Mouse (Mus musculus) CH12.LX (cell line): Measurements from ENCODE around the gene Steap2. TPM values are rescaled to one million over a fixed set of nuclear protein-coding genes. Genes with fewer than 3 reads are reported as not detected.
A peak's percentile ranks its signal among the peaks of the same experiment; 100 is the strongest.

ENCODE experiments used
- DNase-seq: peaks from one replicate; pipeline ENCODE4 v3.0.0-alpha.2; 2013; ENCODE audit errors: extremely low read depth
- H3K27ac ChIP-seq: 2 replicates; pipeline ENCODE4 v1.5.1; 2012; ENCODE audit warnings: low read depth, mild to moderate bottlenecking, control low read depth, moderate library complexity; ENCODE audit not compliant: insufficient read depth
- H3K27me3 ChIP-seq: replicated peaks from 2 replicates; pipeline ENCODE3; 2012; ENCODE audit warnings: inconsistent platforms
- H3K36me3 ChIP-seq, 2 experiments: replicated peaks in 1 of 2; 2 replicates each; pipeline versions ENCODE3 to v1.6.1; 2012; ENCODE audit warnings: inconsistent platforms in 1 of 2, low read length in 1 of 2, mild to moderate bottlenecking in 1 of 2, mixed read lengths in 1 of 2, moderate library complexity in 1 of 2; ENCODE audit not compliant: control insufficient read depth in 1 of 2, insufficient read depth in 1 of 2
- H3K4me1 ChIP-seq, 2 experiments: 2 replicates each; pipeline ENCODE4 v1.6.1; 2012; ENCODE audit warnings: inconsistent platforms in 1 of 2, moderate library complexity in 1 of 2; ENCODE audit not compliant: insufficient read depth in 2 of 2, control insufficient read depth in 1 of 2
- H3K4me2 ChIP-seq: 2 replicates; pipeline ENCODE4 v1.6.1; 2012; ENCODE audit warnings: low read depth, mild to moderate bottlenecking, control low read depth; ENCODE audit not compliant: poor library complexity, insufficient read depth, severe bottlenecking
- H3K4me3 ChIP-seq, 3 experiments: fragments of 150-350 bp in 1 of 3; sonication (generic) in 1 of 3; replicated peaks in 1 of 3; 2 replicates each; pipeline versions ENCODE3 to v1.5.1; 2011 to 2012; ENCODE audit warnings: low read depth in 2 of 3, low read length in 2 of 3, mild to moderate bottlenecking in 2 of 3, moderate library complexity in 2 of 3, control low read depth in 1 of 3, improper control_type of control experiment in 1 of 3, inconsistent platforms in 1 of 3, mixed read lengths in 1 of 3; ENCODE audit not compliant: poor library complexity in 1 of 3
- H3K79me2 ChIP-seq: replicated peaks from 2 replicates; pipeline ENCODE4 v1.6.1; 2012; ENCODE audit warnings: mild to moderate bottlenecking, moderate library complexity; ENCODE audit not compliant: control insufficient read depth, poor library complexity, insufficient read depth, severe bottlenecking; ENCODE audit errors: extremely low read depth
- H3K9ac ChIP-seq: 2 replicates; pipeline ENCODE4 v1.6.1; 2012; ENCODE audit warnings: low read depth, mild to moderate bottlenecking, control low read depth, moderate library complexity; ENCODE audit not compliant: insufficient read depth
- H3K9me3 ChIP-seq: replicated peaks from 2 replicates; pipeline ENCODE3; 2012; ENCODE audit warnings: low read length, inconsistent platforms, mixed read lengths
- CHD2 ChIP-seq: IDR thresholded peaks from 2 replicates; pipeline ENCODE4 v1.6.1; 2011; ENCODE audit warnings: low read length, improper control_type of control experiment
- CTCF ChIP-seq, 2 experiments: IDR thresholded peaks in 1 of 2; conservative IDR thresholded peaks in 1 of 2; 2 replicates each; pipeline ENCODE4 v1.5.1; 2011 to 2012; ENCODE audit warnings: low read depth in 2 of 2, low read length in 2 of 2, improper control_type of control experiment in 1 of 2, inconsistent platforms in 1 of 2, mild to moderate bottlenecking in 1 of 2, moderate library complexity in 1 of 2
- ELF1 ChIP-seq: IDR thresholded peaks from 2 replicates; pipeline ENCODE4 v1.6.1; 2014; ENCODE audit warnings: low read depth, mild to moderate bottlenecking, inconsistent platforms, low read length, improper control_type of control experiment
- EP300 ChIP-seq: IDR thresholded peaks from 2 replicates; pipeline ENCODE4 v1.6.1; 2011; ENCODE audit warnings: low read length, improper control_type of control experiment
- GABPA ChIP-seq: IDR thresholded peaks from 2 replicates; pipeline ENCODE4 v1.6.1; 2012; ENCODE audit warnings: low read depth, low read length, improper control_type of control experiment, inconsistent platforms; ENCODE audit not compliant: insufficient replicate concordance
- HCFC1 ChIP-seq: IDR thresholded peaks from 2 replicates; pipeline ENCODE4 v1.6.1; 2012; ENCODE audit warnings: low read depth, mild to moderate bottlenecking, inconsistent platforms, low read length, improper control_type of control experiment
- IRF4 ChIP-seq: IDR thresholded peaks from 2 replicates; pipeline ENCODE4 v1.6.1; 2014; ENCODE audit warnings: low read depth, mild to moderate bottlenecking, inconsistent platforms, low read length, improper control_type of control experiment
- JUN ChIP-seq: IDR thresholded peaks from 2 replicates; pipeline ENCODE4 v1.6.1; 2011; ENCODE audit warnings: low read depth, mild to moderate bottlenecking, low read length, improper control_type of control experiment, moderate library complexity; ENCODE audit not compliant: insufficient read depth
- JUND ChIP-seq: conservative IDR thresholded peaks from 2 replicates; pipeline ENCODE4 v1.6.1; 2011; ENCODE audit warnings: low read depth, low read length, improper control_type of control experiment
- KAT2A ChIP-seq: IDR thresholded peaks from 2 replicates; pipeline ENCODE4 v1.6.1; 2012; ENCODE audit warnings: low read length, improper control_type of control experiment, inconsistent platforms; ENCODE audit not compliant: insufficient replicate concordance
- MAFK ChIP-seq: IDR thresholded peaks from 2 replicates; pipeline ENCODE4 v1.6.1; 2011; ENCODE audit warnings: low read length, improper control_type of control experiment; ENCODE audit not compliant: insufficient replicate concordance
- MAX ChIP-seq: IDR thresholded peaks from 2 replicates; pipeline ENCODE4 v1.6.1; 2011; ENCODE audit warnings: low read length, improper control_type of control experiment
- MEF2A ChIP-seq: IDR thresholded peaks from 2 replicates; pipeline ENCODE4 v1.6.1; 2014; ENCODE audit warnings: low read depth, mild to moderate bottlenecking, inconsistent platforms, low read length, improper control_type of control experiment, borderline replicate concordance
- MYC ChIP-seq: IDR thresholded peaks from 2 replicates; pipeline ENCODE4 v1.6.1; 2011; ENCODE audit warnings: low read depth, mild to moderate bottlenecking, improper control_type of control experiment, low read length
- NRF1 ChIP-seq: IDR thresholded peaks from 2 replicates; pipeline ENCODE4 v1.6.1; 2014; ENCODE audit warnings: low read depth, mild to moderate bottlenecking, inconsistent platforms, low read length, improper control_type of control experiment, moderate library complexity
- POLR2AphosphoS2 ChIP-seq: IDR thresholded peaks from 2 replicates; pipeline ENCODE4 v1.6.1; 2011; ENCODE audit warnings: low read depth, low read length, improper control_type of control experiment
- SIN3A ChIP-seq: IDR thresholded peaks from 2 replicates; pipeline ENCODE4 v1.6.1; 2012; ENCODE audit warnings: low read length, improper control_type of control experiment, inconsistent platforms
- USF1 ChIP-seq: IDR thresholded peaks from 2 replicates; pipeline ENCODE4 v1.6.1; 2014; ENCODE audit warnings: low read depth, mild to moderate bottlenecking, inconsistent platforms, low read length, improper control_type of control experiment
- ZC3H11A ChIP-seq: IDR thresholded peaks from 2 replicates; pipeline ENCODE4 v1.6.1; 2012; ENCODE audit warnings: low read depth, mild to moderate bottlenecking, inconsistent platforms, low read length, improper control_type of control experiment
- ZMIZ1 ChIP-seq: IDR thresholded peaks from 2 replicates; pipeline ENCODE4 v1.6.1; 2012; ENCODE audit warnings: low read depth, mild to moderate bottlenecking, inconsistent platforms, low read length, improper control_type of control experiment
- ZNF384 ChIP-seq: IDR thresholded peaks from 2 replicates; pipeline ENCODE4 v1.6.1; 2012; ENCODE audit warnings: low read depth, low read length, improper control_type of control experiment, inconsistent platforms
- dilution Hi-C: fragments of 300-500 bp; cut with MboI; formaldehyde crosslinking; loops from 2 replicates; pipeline ENCODE4 v1.14.3; 2020; ENCODE audit warnings: low sequenced_read_pairs; ENCODE audit not compliant: extremely low pct_unique_long_range_greater_than_20kb, extremely low pct_ligation_motif_present
- in situ Hi-C: fragments of 300-500 bp; cut with MboI; formaldehyde crosslinking; loops from 3 replicates; pipeline ENCODE4 v1.14.3; 2019; ENCODE audit warnings: low sequenced_read_pairs, low pct_ligation_motif_present, low pct_unique_long_range_greater_than_20kb, mixed read lengths
- polyA plus RNA-seq: library from polyadenylated mRNA; unstranded; fragments of >175 nt; gene quantifications from 2 replicates; pipeline ENCODE4 v1.2.1, GENCODE M21; 2012; ENCODE audit warnings: low read depth; ENCODE audit not compliant: insufficient read length
- total RNA-seq, 2 experiments: library from RNA; depleted of rRNA; stranded (reverse); fragments of 300-350 nt in 1 of 2; fragments of >200 nt in 1 of 2; gene quantifications; 2 replicates each; pipeline ENCODE4 v1.2.3; 2012 to 2014

Steap2 gene
- total and polyA plus RNA-seq, 3 experiments, result not detected

DNA sequence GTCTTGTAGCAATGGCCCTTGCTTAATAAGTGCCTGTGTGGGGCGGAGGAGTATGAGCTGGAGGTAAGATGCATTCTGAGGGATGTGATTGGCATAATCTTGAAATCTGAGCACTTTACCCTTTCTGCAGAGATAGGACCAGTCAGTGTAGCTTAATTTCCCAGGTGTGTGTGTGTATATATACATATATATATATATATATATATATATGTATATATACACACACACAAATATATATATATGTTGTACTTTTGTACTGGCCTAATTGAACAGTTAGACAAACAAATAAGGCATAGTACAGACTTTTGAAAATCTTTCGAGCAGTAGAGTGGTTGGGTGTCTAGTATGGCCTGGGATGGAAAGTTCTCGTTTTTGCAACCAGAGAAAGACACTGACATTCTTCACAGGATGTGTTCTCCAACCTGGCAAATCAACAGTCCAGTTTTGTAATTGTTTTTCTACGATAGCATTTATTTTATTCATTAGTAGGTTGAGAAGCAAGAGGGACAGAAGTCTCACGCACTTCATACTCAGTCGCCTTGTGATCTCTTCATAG, 29.9 kb downstream of the Steap2 start:
- no peaks in the 10 kb centered on the region for H3K27me3 ChIP-seq
- DNase-seq, result no peak
- no peak overlapping the region for H3K4me2 ChIP-seq
- no peak overlapping the region for H3K27ac ChIP-seq
- in situ Hi-C loops, result no loop called here
- H3K36me3 ChIP-seq, result no peaks in the 10 kb centered on the region
- TF ChIP-seq IRF4 (no peak), GABPA (no peak), CHD2 (no peak), CTCF (conservative IDR thresholded peaks at IDR 0.05 in 1 of 2, IDR thresholded peaks at IDR 0.05 in 1 of 2; ENCODE audit: low read depth in 2 of 2, low read length in 2 of 2) (no peak)
- TF ChIP-seq, all 38 proteins: peak for 0
- Histone ChIP-seq H3K9ac (no peak overlapping the region), H3K4me3 (no peak overlapping the region), H3K9me3 (no peaks in the 10 kb centered on the region), H3K4me1 (peaks cover 0 to 11% of the 10 kb centered on the region in 2 experiments; a peak in 2 of 4 replicates), H3K79me2 (no peaks in the 10 kb centered on the region)
- dilution Hi-C loops, result no loop called here

DNA sequence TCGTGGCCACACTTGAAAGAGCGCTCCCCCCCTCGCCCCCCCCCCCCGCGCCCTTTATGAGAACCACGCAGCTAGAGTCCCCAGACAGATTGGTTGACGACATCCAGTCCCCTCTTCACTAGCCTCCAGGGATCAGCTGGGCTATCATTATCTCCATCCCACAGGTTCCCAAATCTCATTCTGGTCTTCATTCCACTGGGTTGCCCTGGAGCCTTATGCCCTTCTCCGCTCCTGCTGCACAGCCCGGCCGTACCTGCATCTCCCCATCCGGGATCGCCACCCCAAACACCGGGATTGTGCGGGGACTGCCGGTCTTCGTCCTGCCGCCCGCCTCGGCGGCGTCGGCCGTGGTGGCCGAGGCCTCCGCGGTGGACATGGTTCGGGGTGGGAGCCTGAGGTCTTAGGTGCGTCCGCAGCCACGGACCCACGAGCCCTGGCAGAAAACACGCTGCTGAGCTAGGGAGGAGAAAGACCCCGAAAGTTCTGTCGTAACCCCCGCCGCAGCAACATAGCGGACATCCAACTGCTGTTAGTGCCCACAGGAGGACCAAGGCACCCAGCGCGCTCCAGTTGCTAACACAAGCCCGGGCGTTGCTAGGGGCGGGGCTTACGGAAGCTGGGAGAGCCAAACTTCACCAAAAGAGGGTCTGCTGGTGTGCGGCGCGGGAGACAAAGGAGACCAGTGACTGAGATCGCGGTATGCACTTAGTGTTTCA, 30.6 kb downstream of the Steap2 start, which contains the start of gene Cfap69:
Cfap69 (minus strand) TSS at position 585 of the 716 bp plus-strand sequence.
- Histone ChIP-seq H3K9ac (no peak within 1 kb of the TSS), H3K4me3 (peak within 1 kb of the TSS in 1 of 3 experiments; percentile 41)
- no peak for DNase-seq

DNA sequence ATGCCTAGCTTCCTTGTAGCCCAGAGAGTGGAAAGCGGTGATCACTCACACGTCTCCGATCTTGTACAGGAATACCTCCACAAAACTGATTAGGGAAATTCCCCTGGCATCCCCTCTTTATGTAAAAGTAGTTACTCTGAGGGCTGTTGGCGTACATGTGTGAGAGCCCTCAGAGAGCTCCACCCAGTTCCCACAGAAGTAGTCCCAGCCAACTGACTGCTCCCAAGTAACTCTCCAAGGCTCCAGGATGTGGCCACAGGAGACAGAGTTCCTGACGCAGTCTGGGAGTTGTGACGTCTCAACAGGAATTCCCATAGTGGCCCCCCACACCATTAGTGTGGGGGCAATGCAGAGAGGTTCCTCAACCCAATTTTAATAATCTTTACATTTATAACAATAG, 31.3 kb downstream of the Steap2 start:
- Histone ChIP-seq H3K36me3 (no peaks in the 10 kb centered on the region), H3K4me1 (peaks cover 5 to 23% of the 10 kb centered on the region in 2 experiments; a peak in 3 of 4 replicates), H3K27me3 (no peaks in the 10 kb centered on the region), H3K27ac (no peak overlapping the region), H3K9ac (no peak overlapping the region), H3K79me2 (no peaks in the 10 kb centered on the region), H3K9me3 (no peaks in the 10 kb centered on the region), H3K4me3 (no peak overlapping the region), H3K4me2 (peak overlapping the region; percentile 1; the same call in 1 of the 2 replicates)
- DNase-seq, result peak; percentile 21
- dilution Hi-C loops, result no loop called here
- in situ Hi-C loops, result no loop called here
- TF ChIP-seq JUND (no peak), ZMIZ1 (no peak), KAT2A (no peak), EP300 (no peak), NRF1 (no peak), MEF2A (no peak), SIN3A (no peak), ZC3H11A (no peak), POLR2AphosphoS2 (no peak), USF1 (no peak), JUN (no peak), ZNF384 (no peak), ELF1 (no peak), MAX (no peak)
- TF ChIP-seq, all 38 proteins: peak for 0

More for the DNA sequence above, 30.6 kb downstream of the Steap2 start, which contains the start of gene Cfap69:
- H3K27me3 ChIP-seq, result no peaks in the 10 kb centered on the region
- H3K79me2 ChIP-seq, result no peaks in the 10 kb centered on the region
- H3K9me3 ChIP-seq, result no peaks in the 10 kb centered on the region
- in situ Hi-C loops, result no loop called here
- no peak for TF ChIP-seq ELF1
- TF ChIP-seq JUND, result no peak
- TF ChIP-seq MYC, result no peak
- TF ChIP-seq HCFC1, result no peak
- TF ChIP-seq MAFK, result no peak
- no peak; the same call in 1 of the 2 replicates for TF ChIP-seq SIN3A
- TF ChIP-seq MAX, result no peak
- TF ChIP-seq GABPA, result no peak
- no peaks in the 10 kb centered on the region for H3K36me3 ChIP-seq
- peak within 1 kb of the TSS; percentile 5; the same call in 1 of the 2 replicates for H3K4me2 ChIP-seq
- dilution Hi-C loops, result no loop called here
- H3K4me1 ChIP-seq, result peaks cover 0 to 17% of the 10 kb centered on the region in 2 experiments; a peak in 2 of 4 replicates
- no peak within 1 kb of the TSS for H3K27ac ChIP-seq
